Mouse (Mus musculus) brain, embryonic 14.5 days (tissue): Measurements from ENCODE around the gene Ebf4.

ENCODE experiments used
- CTCF ChIP-seq: fragments of 200-500 bp; IDR thresholded peaks from 2 replicates; pipeline ENCODE4 v1.5.1; 2012; ENCODE audit warnings: inconsistent platforms, mild to moderate bottlenecking, moderate library complexity, borderline replicate concordance; ENCODE audit not compliant: insufficient read depth, insufficient read length; ENCODE audit errors: extremely low read depth
- POLR2A ChIP-seq: fragments of 200-500 bp; IDR thresholded peaks from 2 replicates; pipeline ENCODE4 v1.6.1; 2012; ENCODE audit warnings: mild to moderate bottlenecking, inconsistent platforms, borderline replicate concordance; ENCODE audit not compliant: poor library complexity, insufficient read depth, insufficient read length, severe bottlenecking; ENCODE audit errors: extremely low read depth

GRCm38 (mm10) chr2:130268074-130268473 lies 26.9 kb upstream of the Ebf4 start:
- TF ChIP-seq CTCF: no peak
- no peak for TF ChIP-seq POLR2A
